Mouse (Mus musculus): ENCODE data around the gene Actg2. TPM values are rescaled to one million over a fixed set of nuclear protein-coding genes. Genes with fewer than 3 reads are reported as not detected.
A peak's percentile ranks its signal among the peaks of the same experiment; 100 is the strongest.

Gene Actg2
- polyA plus RNA-seq, 1 experiment from 2014 or later, result 3.6 TPM

- Histone ChIP-seq H3K4me1 (replicated peaks) (no peaks in the 10 kb centered on the region), H3K4me3 (no peak overlapping the region), H3K4me2 (no peak overlapping the region), H3K36me3 (peaks cover 70% of the 10 kb centered on the region), H3K27me3 (no peaks in the 10 kb centered on the region), H3K9ac (no peak overlapping the region), H3K27ac (replicated peaks) (no peak overlapping the region), H3K9me3 (no peaks in the 10 kb centered on the region)
- ATAC-seq (ENCODE audit: low FRiP score, low read depth), result no peak
- WGBS, result 84% methylated on average over 6 of the region's 6 CpGs
Observed at GRCm38 (mm10) chr6:83555972-83556371, 19.9 kb upstream of the Actg2 start.

DNA sequence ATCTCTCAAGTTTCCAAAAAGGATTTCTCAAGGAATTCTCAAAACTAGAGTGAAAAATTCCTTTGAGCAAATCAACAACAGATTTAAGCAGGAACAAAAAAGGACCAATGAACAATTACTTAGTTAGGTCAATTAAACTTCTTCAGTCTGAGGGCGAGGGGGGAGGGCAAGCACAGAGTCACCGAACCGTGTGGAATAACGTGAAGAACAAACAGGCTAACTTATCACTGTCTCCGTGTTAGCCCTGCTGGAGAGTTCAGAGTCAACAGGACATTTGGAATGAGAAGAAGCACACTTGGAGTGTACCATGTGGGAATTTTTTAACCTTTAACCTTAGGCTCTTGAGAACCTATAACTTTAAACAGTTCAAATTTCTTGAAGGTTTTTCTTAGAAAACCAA lies 12.3 kb upstream of the Actg2 start:
- 32% methylated on average over 5 of the region's 5 CpGs for WGBS
- no peak overlapping the region for H3K9ac ChIP-seq
- H3K4me1 ChIP-seq (replicated peaks), result no peaks in the 10 kb centered on the region
- ATAC-seq (ENCODE audit: low FRiP score, low read depth), result no peak
- H3K9me3 ChIP-seq, result no peaks in the 10 kb centered on the region
- no peak overlapping the region for H3K4me2 ChIP-seq
- no peaks in the 10 kb centered on the region for H3K27me3 ChIP-seq
- H3K4me3 ChIP-seq, result no peak overlapping the region
- no peak overlapping the region for H3K27ac ChIP-seq (replicated peaks)
- peaks cover 39% of the 10 kb centered on the region for H3K36me3 ChIP-seq

- ATAC-seq (ENCODE audit: low FRiP score, low read depth), result no peak
- no peak overlapping the region for H3K27ac ChIP-seq (replicated peaks)
- no peaks in the 10 kb centered on the region for H3K4me1 ChIP-seq (replicated peaks)
- H3K36me3 ChIP-seq, result peaks cover 31% of the 10 kb centered on the region
- H3K9ac ChIP-seq, result no peak overlapping the region
- no peak overlapping the region for H3K4me2 ChIP-seq
- WGBS, result 85% methylated on average over 3 of the region's 3 CpGs
- no peaks in the 10 kb centered on the region for H3K9me3 ChIP-seq
- H3K4me3 ChIP-seq, result no peak overlapping the region
- H3K27me3 ChIP-seq, result no peaks in the 10 kb centered on the region
Observed at GRCm38 (mm10) chr6:83545778-83546177, 9.7 kb upstream of the Actg2 start.

- WGBS, result 78% methylated on average over 11 of the region's 11 CpGs
- Histone ChIP-seq H3K36me3 (peaks cover 23% of the 10 kb centered on the region), H3K4me2 (no peak overlapping the region), H3K9ac (no peak overlapping the region), H3K9me3 (no peaks in the 10 kb centered on the region), H3K4me1 (replicated peaks) (0 out of 2 replicates have a peak, but pooled peaks cover 5% of the 10 kb centered on the region), H3K27ac (replicated peaks) (no peak overlapping the region), H3K27me3 (no peaks in the 10 kb centered on the region), H3K4me3 (no peak overlapping the region)
- ATAC-seq (ENCODE audit: low FRiP score, low read depth), result no peak
Observed at GRCm38 (mm10) chr6:83541756-83542456, 5.8 kb upstream of the Actg2 start.

- Histone ChIP-seq H3K27me3 (no peaks in the 10 kb centered on the region), H3K4me1 (replicated peaks) (0 out of 2 replicates have a peak, but pooled peaks cover 5% of the 10 kb centered on the region), H3K4me3 (no peak overlapping the region), H3K36me3 (peaks cover 5% of the 10 kb centered on the region), H3K4me2 (no peak overlapping the region), H3K9me3 (no peaks in the 10 kb centered on the region), H3K27ac (replicated peaks) (no peak overlapping the region), H3K9ac (no peak overlapping the region)
- no peak for ATAC-seq (ENCODE audit: low FRiP score, low read depth)
- 39% methylated on average over 4 of the region's 4 CpGs for WGBS
Observed at GRCm38 (mm10) chr6:83540017-83540416, 4.0 kb upstream of the Actg2 start.

DNA sequence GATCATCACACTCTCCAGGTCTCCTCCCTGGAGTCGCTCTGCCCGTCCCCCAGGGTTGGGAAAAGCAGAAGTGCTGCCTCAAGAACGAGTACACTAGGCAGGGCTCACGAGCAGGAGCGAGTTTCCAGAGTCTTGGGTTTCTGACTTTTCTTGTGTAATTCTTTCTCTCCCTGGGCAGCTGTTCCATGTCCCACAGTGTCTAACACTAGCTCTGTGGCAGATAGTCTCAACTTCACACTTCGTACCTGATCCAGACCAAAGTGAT lies 662 bp upstream of the Actg2 start:
- Histone ChIP-seq H3K36me3 (no peaks in the 10 kb centered on the region), H3K4me3 (no peak overlapping the region), H3K4me1 (replicated peaks) (0 out of 2 replicates have a peak, but pooled peaks cover 5% of the 10 kb centered on the region), H3K9me3 (no peaks in the 10 kb centered on the region), H3K4me2 (no peak overlapping the region), H3K9ac (no peak overlapping the region), H3K27ac (replicated peaks) (no peak overlapping the region), H3K27me3 (no peaks in the 10 kb centered on the region)
- ATAC-seq (ENCODE audit: low FRiP score, low read depth), result no peak
- 57% methylated on average over 6 of the region's 6 CpGs for WGBS

DNA sequence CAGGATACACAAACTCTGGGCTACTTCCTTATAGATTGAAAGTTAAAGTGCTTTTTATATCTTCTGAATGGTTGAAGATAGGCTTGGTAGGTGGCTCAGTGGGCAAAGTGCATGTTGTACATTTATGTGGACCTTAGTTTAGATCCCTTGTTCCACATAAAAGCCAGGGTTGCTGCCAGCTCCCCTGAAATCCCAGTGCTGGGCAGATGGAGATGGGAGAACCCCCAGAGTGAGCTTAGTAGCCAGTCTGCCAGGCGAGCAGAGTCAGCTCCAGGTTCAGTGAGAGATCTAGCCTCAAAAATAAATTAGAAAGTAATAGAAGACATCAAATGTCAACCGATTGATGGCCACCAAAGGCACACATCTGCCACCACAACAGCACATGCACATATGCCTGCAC lies 3.5 kb downstream of the Actg2 start:
- Histone ChIP-seq H3K27me3 (no peaks in the 10 kb centered on the region), H3K27ac (replicated peaks) (no peak overlapping the region), H3K9ac (no peak overlapping the region), H3K4me1 (replicated peaks) (no peaks in the 10 kb centered on the region), H3K36me3 (no peaks in the 10 kb centered on the region), H3K4me3 (no peak overlapping the region), H3K4me2 (no peak overlapping the region), H3K9me3 (no peaks in the 10 kb centered on the region)
- WGBS, result 79% methylated on average over 2 of the region's 2 CpGs
- no peak for ATAC-seq (ENCODE audit: low FRiP score, low read depth)

- Histone ChIP-seq H3K27ac (replicated peaks) (no peak overlapping the region), H3K27me3 (no peaks in the 10 kb centered on the region), H3K4me2 (no peak overlapping the region), H3K4me3 (no peak overlapping the region), H3K36me3 (no peaks in the 10 kb centered on the region), H3K4me1 (replicated peaks) (no peaks in the 10 kb centered on the region), H3K9me3 (no peaks in the 10 kb centered on the region), H3K9ac (no peak overlapping the region)
- ATAC-seq (ENCODE audit: low FRiP score, low read depth), result no peak
- WGBS, result 67% methylated on average over 6 of the region's 6 CpGs
Observed at GRCm38 (mm10) chr6:83523194-83523593, 12.9 kb downstream of the Actg2 start.

GRCm38 (mm10) chr6:83521784-83522183 lies 14.3 kb downstream of the Actg2 start:
- Histone ChIP-seq H3K9me3 (no peaks in the 10 kb centered on the region), H3K27ac (replicated peaks) (no peak overlapping the region), H3K4me3 (no peak overlapping the region), H3K4me1 (replicated peaks) (no peaks in the 10 kb centered on the region), H3K9ac (no peak overlapping the region), H3K27me3 (no peaks in the 10 kb centered on the region), H3K4me2 (no peak overlapping the region), H3K36me3 (no peaks in the 10 kb centered on the region)
- WGBS, result 81% methylated on average over 6 of the region's 6 CpGs
- no peak for ATAC-seq (ENCODE audit: low FRiP score, low read depth)

- H3K9me3 ChIP-seq, result no peaks in the 10 kb centered on the region
- WGBS, result 88% methylated on average over 3 of the region's 3 CpGs
- ATAC-seq (ENCODE audit: low FRiP score, low read depth), result no peak
- H3K36me3 ChIP-seq, result no peaks in the 10 kb centered on the region
- H3K27ac ChIP-seq (replicated peaks), result no peak overlapping the region
- H3K4me3 ChIP-seq, result no peak overlapping the region
- no peaks in the 10 kb centered on the region for H3K4me1 ChIP-seq (replicated peaks)
- H3K4me2 ChIP-seq, result no peak overlapping the region
- no peaks in the 10 kb centered on the region for H3K27me3 ChIP-seq
- no peak overlapping the region for H3K9ac ChIP-seq
Observed at GRCm38 (mm10) chr6:83518637-83519036, 17.4 kb downstream of the Actg2 start.

GRCm38 (mm10) chr6:83515172-83515571 lies 20.9 kb downstream of the Actg2 start:
- Histone ChIP-seq H3K4me2 (no peak overlapping the region), H3K9me3 (no peaks in the 10 kb centered on the region), H3K4me1 (replicated peaks) (no peaks in the 10 kb centered on the region), H3K27me3 (no peaks in the 10 kb centered on the region), H3K4me3 (no peak overlapping the region), H3K9ac (no peak overlapping the region), H3K27ac (replicated peaks) (no peak overlapping the region), H3K36me3 (no peaks in the 10 kb centered on the region)
- no peak for ATAC-seq (ENCODE audit: low FRiP score, low read depth)
- WGBS, result 73% methylated on average over 3 of the region's 3 CpGs

GRCm38 (mm10) chr6:83512495-83512894 lies 23.6 kb downstream of the Actg2 start:
- no peak overlapping the region for H3K4me2 ChIP-seq
- ATAC-seq (ENCODE audit: low FRiP score, low read depth), result 0 out of 2 replicates have a peak, but pooled peaks have one; percentile 23
- no peaks in the 10 kb centered on the region for H3K27me3 ChIP-seq
- no peaks in the 10 kb centered on the region for H3K9me3 ChIP-seq
- no peak overlapping the region for H3K9ac ChIP-seq
- no peak overlapping the region for H3K4me3 ChIP-seq
- H3K27ac ChIP-seq (replicated peaks), result no peak overlapping the region
- no peaks in the 10 kb centered on the region for H3K36me3 ChIP-seq
- 19% methylated on average over 1 of the region's 1 CpGs for WGBS
- H3K4me1 ChIP-seq (replicated peaks), result peaks cover under 1% of the 10 kb centered on the region; the same call in 1 of the 2 replicates

DNA sequence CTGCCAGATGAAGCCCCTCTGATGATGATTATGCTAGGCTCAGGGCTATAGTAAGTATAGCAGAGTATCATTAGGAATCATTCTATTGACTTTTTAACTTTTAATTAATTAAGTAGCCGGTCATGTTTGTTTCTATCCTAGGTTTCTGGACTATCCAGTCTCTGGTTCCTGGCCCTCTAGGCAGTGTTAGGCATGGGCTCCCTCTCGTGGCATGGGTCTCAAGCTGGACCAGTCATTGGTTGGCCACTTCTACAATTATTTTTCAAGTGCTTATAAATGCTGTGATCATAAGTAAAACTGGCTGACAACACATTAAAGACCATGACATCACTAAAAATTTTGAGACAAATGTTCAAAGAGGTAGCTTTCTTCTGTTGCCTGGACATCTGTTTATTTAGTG lies 25.9 kb downstream of the Actg2 start:
- Histone ChIP-seq H3K27me3 (no peaks in the 10 kb centered on the region), H3K4me2 (no peak overlapping the region), H3K4me3 (no peak overlapping the region), H3K4me1 (replicated peaks) (peaks cover 14% of the 10 kb centered on the region), H3K27ac (replicated peaks) (no peak overlapping the region), H3K36me3 (no peaks in the 10 kb centered on the region), H3K9ac (no peak overlapping the region), H3K9me3 (no peaks in the 10 kb centered on the region)
- WGBS, result 66% methylated on average over 2 of the region's 2 CpGs
- no peak for ATAC-seq (ENCODE audit: low FRiP score, low read depth)

All from hindbrain, embryonic 15.5 days (tissue).